Mouse (Mus musculus) limb, embryonic 14.5 days (tissue): Measurements from ENCODE around the gene Zfpl1. TPM values are rescaled to one million over a fixed set of nuclear protein-coding genes. Genes with fewer than 3 reads are reported as not detected.

Source experiments
- ATAC-seq: fragments of 200-750 bp; cut with Nextera tagmentation; 2 replicates; pipeline ENCODE4 v1.8.0; 2017; ENCODE audit warnings: low read depth, moderate number of reproducible peaks, moderate TSS enrichment; ENCODE audit not compliant: low FRiP score
- DNase-seq: peaks from one replicate; pipeline ENCODE4 v3.0.0-alpha.2; 2015; ENCODE audit warnings: low spot score
- H3K27ac ChIP-seq: fragments of 300-500 bp; sonication (generic); replicated peaks from 2 replicates; pipeline ENCODE4 v1.5.1; 2014; ENCODE audit warnings: low read depth, mild to moderate bottlenecking, low read length, moderate library complexity, mixed read lengths
- H3K27me3 ChIP-seq: fragments of 300-500 bp; sonication (generic); 2 replicates; pipeline ENCODE4 v1.6.1; 2014; ENCODE audit warnings: low read length, mixed read lengths; ENCODE audit not compliant: control insufficient read depth, insufficient read depth
- H3K36me3 ChIP-seq: fragments of 300-500 bp; sonication (generic); 2 replicates; pipeline ENCODE4 v1.6.1; 2014; ENCODE audit warnings: mild to moderate bottlenecking, low read length, moderate library complexity, mixed read lengths; ENCODE audit not compliant: control insufficient read depth, insufficient read depth
- H3K4me1 ChIP-seq: fragments of 300-500 bp; sonication (generic); 2 replicates; pipeline ENCODE4 v1.6.1; 2014; ENCODE audit warnings: antibody characterized with exemption, low read length, mixed read lengths; ENCODE audit not compliant: control insufficient read depth, insufficient read depth
- H3K4me2 ChIP-seq: fragments of 300-500 bp; sonication (generic); replicated peaks from 2 replicates; pipeline ENCODE4 v1.6.1; 2014; ENCODE audit warnings: low read depth, mild to moderate bottlenecking, low read length, moderate library complexity; ENCODE audit not compliant: severe bottlenecking
- H3K4me3 ChIP-seq: fragments of 300-500 bp; sonication (generic); replicated peaks from 2 replicates; pipeline ENCODE4 v1.5.1; 2014; ENCODE audit warnings: low read length
- H3K9ac ChIP-seq: fragments of 300-500 bp; sonication (generic); 2 replicates; pipeline ENCODE4 v1.6.1; 2014; ENCODE audit warnings: mild to moderate bottlenecking, low read depth, low read length, moderate library complexity; ENCODE audit not compliant: severe bottlenecking
- H3K9me3 ChIP-seq: fragments of 300-500 bp; sonication (generic); 2 replicates; pipeline ENCODE4 v1.6.1; 2016; ENCODE audit warnings: low read length; ENCODE audit not compliant: control insufficient read depth
- POLR2A ChIP-seq: fragments of 200-500 bp; IDR thresholded peaks from 2 replicates; pipeline ENCODE4 v1.8.0; 2012; ENCODE audit warnings: inconsistent platforms, mild to moderate bottlenecking, moderate library complexity, borderline replicate concordance; ENCODE audit not compliant: insufficient read depth, insufficient read length; ENCODE audit errors: extremely low read depth
- WGBS: fragments of 180-500 bp; shearing (Covaris S2); extraction: QIAGEN DNeasy Blood & Tissue Kit; methylation state at CpG from one replicate; pipeline ENCODE4 v1.1.7; 2014; 5-methylcytosine and 5-hydroxymethylcytosine counted together
- polyA plus RNA-seq, 2 experiments: library from polyadenylated mRNA; depleted of rRNA in 1 of 2; stranded (reverse) in 1 of 2; unstranded in 1 of 2; fragments of >200 nt; fragmentation: Nextera tagmentation in 1 of 2; extraction: Ambion mirVana in 1 of 2; gene quantifications; 2 replicates each; pipeline versions ENCODE4 v1.2.1 to v1.2.3; 2012 to 2014

Zfpl1 gene
- polyA plus RNA-seq, 2 experiments, result 91.0 to 134 TPM

DNA sequence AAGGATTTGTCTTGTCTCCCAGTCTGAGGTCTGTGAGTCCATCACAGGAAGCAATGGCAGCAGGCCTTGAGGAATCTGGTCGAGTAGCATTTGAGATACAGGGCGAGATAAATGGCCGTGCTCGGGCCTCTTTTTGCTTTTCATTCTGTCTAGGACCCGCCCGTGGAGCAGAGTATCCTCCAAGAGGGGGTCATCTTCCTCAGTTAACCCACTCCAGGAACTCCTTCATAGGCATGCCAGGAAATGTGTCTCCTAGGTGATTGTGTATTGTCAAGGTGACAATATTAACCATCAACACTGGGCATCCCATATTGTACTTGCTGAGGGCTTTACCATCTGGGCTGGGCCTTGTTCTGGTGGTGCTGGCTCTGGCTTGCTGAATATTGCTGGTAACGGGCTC is 9.4 kb upstream of the Zfpl1 start, which contains the start of gene AC131692.1:
TSS of gene AC131692.1 (plus strand) at position 301 of the 400 bp plus-strand sequence.
- 88% methylated on average over 7 of the region's 7 CpGs for WGBS
- Histone ChIP-seq H3K4me3 (no peak within 1 kb of the TSS), H3K9ac (no peak within 1 kb of the TSS), H3K9me3 (no peaks in the 10 kb centered on the region), H3K4me2 (no peak within 1 kb of the TSS), H3K27ac (no peak within 1 kb of the TSS), H3K36me3 (peaks cover 43% of the 10 kb centered on the region), H3K4me1 (no peaks in the 10 kb centered on the region), H3K27me3 (no peaks in the 10 kb centered on the region)
- no peak for TF ChIP-seq POLR2A
- DNase-seq (no peak), ATAC-seq (no peak)

DNA sequence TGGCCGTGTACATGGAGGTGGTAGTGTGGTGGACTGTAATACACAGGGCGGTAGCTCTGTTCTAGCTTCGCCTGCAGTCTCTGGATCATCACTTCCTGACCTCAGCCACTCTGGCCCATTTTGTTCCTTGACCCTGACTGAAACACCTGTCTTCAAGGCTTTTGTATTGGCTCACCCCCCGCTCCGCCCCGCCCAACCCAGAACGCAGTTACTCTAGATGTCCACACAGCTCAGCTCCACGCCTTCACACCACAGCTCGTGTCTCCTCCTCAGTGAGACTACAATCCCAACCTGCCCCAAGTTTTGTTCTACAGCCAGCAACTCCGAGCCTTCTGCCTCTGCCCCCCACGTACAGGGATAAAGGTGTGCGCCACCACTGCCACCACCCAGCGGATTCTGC is 4.1 kb upstream of the Zfpl1 start:
- H3K4me2 ChIP-seq, result no peak overlapping the region
- H3K4me3 ChIP-seq, result no peak overlapping the region
- no peaks in the 10 kb centered on the region for H3K27me3 ChIP-seq
- H3K9me3 ChIP-seq, result no peaks in the 10 kb centered on the region
- TF ChIP-seq POLR2A, result no peak
- no peak for DNase-seq
- no peak for ATAC-seq
- H3K9ac ChIP-seq, result no peak overlapping the region
- peaks cover 7% of the 10 kb centered on the region for H3K4me1 ChIP-seq
- 92% methylated on average over 13 of the region's 13 CpGs for WGBS
- H3K36me3 ChIP-seq, result peaks cover 42% of the 10 kb centered on the region
- H3K27ac ChIP-seq, result no peak overlapping the region

DNA sequence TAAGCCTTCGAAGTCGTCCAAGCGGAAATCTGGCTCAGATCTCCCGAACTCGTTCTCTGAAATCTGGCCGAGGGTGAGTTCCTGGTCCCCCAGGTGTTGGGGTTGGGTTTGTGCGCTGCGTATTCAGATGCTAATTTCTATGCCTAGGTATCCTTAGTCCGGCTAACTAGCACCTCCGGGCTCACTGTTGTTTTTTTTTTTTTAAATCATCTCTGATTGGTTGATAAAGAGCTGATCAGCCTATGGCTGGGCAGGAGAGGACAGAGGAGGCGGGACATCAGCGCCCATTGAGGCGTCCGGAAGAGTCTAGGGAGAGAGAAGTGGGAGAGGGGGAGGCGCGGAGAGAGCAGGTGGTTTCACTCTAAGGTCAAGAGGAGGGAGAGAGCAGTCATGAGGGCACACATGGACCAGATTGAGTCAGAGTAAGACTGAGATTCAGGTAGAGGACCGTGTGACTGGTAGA is 692 bp upstream of the Zfpl1 start:
- Histone ChIP-seq H3K9ac (peak overlapping the region; percentile 76), H3K27me3 (no peaks in the 10 kb centered on the region), H3K4me3 (peak overlapping the region; percentile 70), H3K36me3 (peaks cover 47% of the 10 kb centered on the region), H3K4me1 (peaks cover 13% of the 10 kb centered on the region), H3K4me2 (peak overlapping the region; percentile 85), H3K27ac (no peak overlapping the region), H3K9me3 (no peaks in the 10 kb centered on the region)
- TF ChIP-seq POLR2A, result no peak
- peak; percentile 75 for DNase-seq
- WGBS, result under 1% methylated on average over 17 of the region's 17 CpGs
- peak; percentile 48; the same call in 1 of the 2 replicates for ATAC-seq

DNA sequence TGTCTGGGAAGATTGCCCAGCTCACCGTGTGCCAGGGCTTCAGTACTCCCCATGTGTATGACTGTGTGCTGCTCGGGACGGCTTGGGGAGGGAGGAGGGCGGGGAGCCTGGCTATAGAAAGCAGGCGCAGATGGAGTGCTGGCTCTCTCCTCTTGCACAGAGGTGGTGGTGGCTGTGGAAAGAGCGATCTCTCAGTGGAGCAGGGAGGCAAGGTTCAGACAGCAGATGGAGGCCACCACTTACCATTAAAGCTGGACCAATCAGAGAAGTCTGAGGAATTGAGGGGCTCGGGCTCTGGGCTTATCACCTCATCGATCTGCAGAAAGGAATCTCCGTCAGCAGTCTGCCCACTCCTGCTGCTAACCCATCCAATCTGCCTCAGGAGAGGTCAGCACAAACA is 2.6 kb downstream of the Zfpl1 start, which contains the start of gene Gm28374:
TSS of gene Gm28374 (minus strand) at position 101 of the 400 bp plus-strand sequence.
- DNase-seq (no peak), ATAC-seq (no peak)
- H3K4me1 ChIP-seq, result peaks cover 13% of the 10 kb centered on the region
- no peak within 1 kb of the TSS for H3K4me3 ChIP-seq
- no peaks in the 10 kb centered on the region for H3K27me3 ChIP-seq
- no peak for TF ChIP-seq POLR2A
- peaks cover 35% of the 10 kb centered on the region for H3K36me3 ChIP-seq
- no peaks in the 10 kb centered on the region for H3K9me3 ChIP-seq
- no peak within 1 kb of the TSS for H3K9ac ChIP-seq
- WGBS, result 89% methylated on average over 9 of the region's 9 CpGs
- no peak within 1 kb of the TSS for H3K4me2 ChIP-seq
- no peak within 1 kb of the TSS for H3K27ac ChIP-seq

DNA sequence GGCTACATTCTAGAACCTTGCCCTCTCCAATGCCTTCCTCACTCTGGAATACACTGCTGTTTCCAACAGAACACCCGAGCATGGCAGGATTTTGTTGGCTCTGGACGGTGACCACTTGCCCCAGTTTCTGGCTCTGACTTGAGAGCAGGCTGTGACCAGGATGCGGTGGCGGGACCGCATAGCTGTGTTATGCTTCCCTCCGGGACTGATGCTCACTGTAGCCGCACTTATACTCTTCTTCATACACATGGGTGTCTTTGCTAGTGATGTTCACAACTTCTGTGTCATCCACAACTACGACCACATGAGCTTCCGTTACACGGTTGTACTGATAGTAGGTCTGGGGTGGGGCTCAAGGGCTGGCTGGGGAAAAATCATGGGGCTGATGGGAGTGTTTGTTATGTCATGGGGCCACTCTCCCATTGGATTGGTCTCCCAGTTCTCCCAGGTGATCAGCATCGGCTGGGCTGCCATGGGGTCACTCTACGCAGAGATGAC is 4.7 kb downstream of the Zfpl1 start, which contains the start of gene Tmem262:
TSS of gene Tmem262 (plus strand) at position 51 of the 498 bp plus-strand sequence.
- no peak for DNase-seq
- H3K27me3 ChIP-seq, result no peaks in the 10 kb centered on the region
- 95% methylated on average over 12 of the region's 12 CpGs for WGBS
- ATAC-seq, result no peak
- no peak within 1 kb of the TSS for H3K27ac ChIP-seq
- H3K4me1 ChIP-seq, result peaks cover 12% of the 10 kb centered on the region
- no peaks in the 10 kb centered on the region for H3K9me3 ChIP-seq
- no peak within 1 kb of the TSS for H3K4me3 ChIP-seq
- peaks cover 35% of the 10 kb centered on the region for H3K36me3 ChIP-seq
- H3K9ac ChIP-seq, result no peak within 1 kb of the TSS
- no peak for TF ChIP-seq POLR2A
- H3K4me2 ChIP-seq, result no peak within 1 kb of the TSS
